Mouse (Mus musculus) thymus, adult 2 months (tissue): ENCODE data around the gene 5330417H12Rik.

ENCODE experiments used
- CTCF ChIP-seq: fragments of 200-500 bp; IDR thresholded peaks from 2 replicates; pipeline ENCODE4 v1.5.1; 2012; ENCODE audit warnings: mild to moderate bottlenecking, control low read depth, low read length, moderate library complexity, borderline replicate concordance; ENCODE audit not compliant: control insufficient read depth, poor library complexity, insufficient read depth; ENCODE audit errors: extremely low read depth
- POLR2A ChIP-seq: fragments of 200-500 bp; IDR thresholded peaks from 2 replicates; pipeline ENCODE4 v1.6.1; 2012; ENCODE audit warnings: mild to moderate bottlenecking, low read length, control low read depth, moderate library complexity; ENCODE audit not compliant: control insufficient read depth, poor library complexity, insufficient read depth; ENCODE audit errors: extremely low read depth

GRCm38 (mm10) chr7:107633201-107633600 is 8.2 kb upstream of the 5330417H12Rik start:
- no peak for TF ChIP-seq CTCF
- TF ChIP-seq POLR2A = no peak
